Mouse (Mus musculus): ENCODE data around the gene S100a4. TPM values are rescaled to one million over a fixed set of nuclear protein-coding genes. Genes with fewer than 3 reads are reported as not detected.

Gene S100a4
- total RNA-seq, 2 experiments from 2014 or later = 36.9 to 37.4 TPM

Other genes with a start within 250 kb of the S100a4 start
- gene Slc27a3, start 213.8 kb upstream of the S100a4 start, total RNA-seq (2015; ENCODE audit: low replicate concordance) = not detected in 2 replicates
- 1.0 TPM in 1 of 2 replicates, not detected in the other for gene Slc27a3, start 213.8 kb upstream of the S100a4 start, total RNA-seq (2017; ENCODE audit: low replicate concordance)
- gene Ints3, start 170.1 kb upstream of the S100a4 start, total RNA-seq (2015; ENCODE audit: low replicate concordance) = 6.7 and 12.6 TPM in 2 replicates
- gene Ints3, start 170.1 kb upstream of the S100a4 start, total RNA-seq (2017; ENCODE audit: low replicate concordance) = 13.2 and 18.2 TPM in 2 replicates
- gene Npr1, start 137.9 kb upstream of the S100a4 start, total RNA-seq (2015; ENCODE audit: low replicate concordance) = not detected in 2 replicates
- not detected in 2 replicates for gene Npr1, start 137.9 kb upstream of the S100a4 start, total RNA-seq (2017; ENCODE audit: low replicate concordance)
- 61.6 and 86.5 TPM in 2 replicates for gene Ilf2, start 127.6 kb upstream of the S100a4 start, total RNA-seq (2015; ENCODE audit: low replicate concordance)
- gene Ilf2, start 127.6 kb upstream of the S100a4 start, total RNA-seq (2017; ENCODE audit: low replicate concordance) = 93.7 and 150 TPM in 2 replicates
- 11.3 and 17.7 TPM in 2 replicates for gene Snapin, start 112.7 kb upstream of the S100a4 start, total RNA-seq (2015; ENCODE audit: low replicate concordance)
- gene Snapin, start 112.7 kb upstream of the S100a4 start, total RNA-seq (2017; ENCODE audit: low replicate concordance) = 13.1 and 16.4 TPM in 2 replicates
- 78.9 and 101 TPM in 2 replicates for gene Chtop, start 94.3 kb upstream of the S100a4 start, total RNA-seq (2015; ENCODE audit: low replicate concordance)
- 47.3 and 66.6 TPM in 2 replicates for gene Chtop, start 94.3 kb upstream of the S100a4 start, total RNA-seq (2017; ENCODE audit: low replicate concordance)
- 27.7 and 33.9 TPM in 2 replicates for gene S100a1, start 89.4 kb upstream of the S100a4 start, total RNA-seq (2015; ENCODE audit: low replicate concordance)
- 18.2 and 22.8 TPM in 2 replicates for gene S100a1, start 89.4 kb upstream of the S100a4 start, total RNA-seq (2017; ENCODE audit: low replicate concordance)
- 8.8 and 10.8 TPM in 2 replicates for gene S100a13, start 89.3 kb upstream of the S100a4 start, total RNA-seq (2015; ENCODE audit: low replicate concordance)
- 6.7 and 9.5 TPM in 2 replicates for gene S100a13, start 89.3 kb upstream of the S100a4 start, total RNA-seq (2017; ENCODE audit: low replicate concordance)
- gene S100a14, start 76.9 kb upstream of the S100a4 start, total RNA-seq (2015; ENCODE audit: low replicate concordance) = not detected in 2 replicates
- gene S100a14, start 76.9 kb upstream of the S100a4 start, total RNA-seq (2017; ENCODE audit: low replicate concordance) = not detected in 2 replicates
- gene S100a16, start 66.5 kb upstream of the S100a4 start, total RNA-seq (2015; ENCODE audit: low replicate concordance) = not detected in 2 replicates
- not detected in 2 replicates for gene S100a16, start 66.5 kb upstream of the S100a4 start, total RNA-seq (2017; ENCODE audit: low replicate concordance)
- not detected in 2 replicates for gene S100a3, start 43.2 kb upstream of the S100a4 start, total RNA-seq (2015; ENCODE audit: low replicate concordance)
- gene S100a3, start 43.2 kb upstream of the S100a4 start, total RNA-seq (2017; ENCODE audit: low replicate concordance) = not detected in 2 replicates
- gene S100a2, start 13.5 kb upstream of the S100a4 start, total RNA-seq (2015; ENCODE audit: low replicate concordance) = not detected in 2 replicates
- not detected in 2 replicates for gene S100a2, start 13.5 kb upstream of the S100a4 start, total RNA-seq (2017; ENCODE audit: low replicate concordance)
- gene Gm42674, start 1.9 kb upstream of the S100a4 start, total RNA-seq (2015; ENCODE audit: low replicate concordance) = not detected in 2 replicates
- gene Gm42674, start 1.9 kb upstream of the S100a4 start, total RNA-seq (2017; ENCODE audit: low replicate concordance) = not detected in 2 replicates
- not detected in 2 replicates for gene S100a5, start 4.8 kb downstream of the S100a4 start, total RNA-seq (2015; ENCODE audit: low replicate concordance)
- not detected in 2 replicates for gene S100a5, start 4.8 kb downstream of the S100a4 start, total RNA-seq (2017; ENCODE audit: low replicate concordance)
- 132 and 138 TPM in 2 replicates for gene S100a6, start 9.1 kb downstream of the S100a4 start, total RNA-seq (2015; ENCODE audit: low replicate concordance)
- gene S100a6, start 9.1 kb downstream of the S100a4 start, total RNA-seq (2017; ENCODE audit: low replicate concordance) = 41.6 and 73.8 TPM in 2 replicates
- gene S100a7a, start 50.2 kb downstream of the S100a4 start, total RNA-seq (2015; ENCODE audit: low replicate concordance) = not detected in 2 replicates
- gene S100a7a, start 50.2 kb downstream of the S100a4 start, total RNA-seq (2017; ENCODE audit: low replicate concordance) = not detected in 2 replicates
- 5,294 and 6,274 TPM in 2 replicates for gene S100a8, start 65.2 kb downstream of the S100a4 start, total RNA-seq (2015; ENCODE audit: low replicate concordance)
- 2,245 and 2,738 TPM in 2 replicates for gene S100a8, start 65.2 kb downstream of the S100a4 start, total RNA-seq (2017; ENCODE audit: low replicate concordance)
- gene S100a9, start 92.0 kb downstream of the S100a4 start, total RNA-seq (2015; ENCODE audit: low replicate concordance) = 7,257 and 9,005 TPM in 2 replicates
- gene S100a9, start 92.0 kb downstream of the S100a4 start, total RNA-seq (2017; ENCODE audit: low replicate concordance) = 2,061 and 2,234 TPM in 2 replicates
- gene Pglyrp4, start 123.1 kb downstream of the S100a4 start, total RNA-seq (2015; ENCODE audit: low replicate concordance) = not detected in 2 replicates
- gene Pglyrp4, start 123.1 kb downstream of the S100a4 start, total RNA-seq (2017; ENCODE audit: low replicate concordance) = not detected in 2 replicates
- not detected in 2 replicates for gene Gm5849, start 174.1 kb downstream of the S100a4 start, total RNA-seq (2015; ENCODE audit: low replicate concordance)
- gene Gm5849, start 174.1 kb downstream of the S100a4 start, total RNA-seq (2017; ENCODE audit: low replicate concordance) = not detected in 2 replicates

Measured in erythroid progenitor cell, adult 5-6 weeks (primary cell).